Mouse (Mus musculus) stomach, postnatal 0 days (tissue): Measurements from ENCODE around the gene Trim38.

Source experiments
- CTCF ChIP-seq: IDR thresholded peaks from 2 replicates; pipeline ENCODE4 v1.5.1; 2016; ENCODE audit warnings: antibody characterized with exemption, low read depth, mild to moderate bottlenecking, moderate library complexity
- EP300 ChIP-seq: optimal IDR thresholded peaks from 2 replicates; pipeline ENCODE3; 2016; ENCODE audit warnings: antibody characterized with exemption

- TF ChIP-seq EP300: no peak
- peak; percentile 94 for TF ChIP-seq CTCF
These were observed 37.4 kb upstream of the Trim38 start for GRCm38 (mm10) chr13:23732156-23732804.
